Mouse (Mus musculus) ovary, adult 2 months (tissue): ENCODE results near the gene Ptprj. TPM values are rescaled to one million over a fixed set of nuclear protein-coding genes. Genes with fewer than 3 reads are reported as not detected.

Experiments
- polyA plus RNA-seq: library from polyadenylated mRNA; depleted of rRNA; stranded (reverse); fragments of >200 nt; gene quantifications from 2 replicates; pipeline ENCODE4 v1.2.3, GENCODE M21; 2012; rRNA removed

Ptprj gene
- polyA plus RNA-seq: 4.5 TPM in 2 replicates

DNA sequence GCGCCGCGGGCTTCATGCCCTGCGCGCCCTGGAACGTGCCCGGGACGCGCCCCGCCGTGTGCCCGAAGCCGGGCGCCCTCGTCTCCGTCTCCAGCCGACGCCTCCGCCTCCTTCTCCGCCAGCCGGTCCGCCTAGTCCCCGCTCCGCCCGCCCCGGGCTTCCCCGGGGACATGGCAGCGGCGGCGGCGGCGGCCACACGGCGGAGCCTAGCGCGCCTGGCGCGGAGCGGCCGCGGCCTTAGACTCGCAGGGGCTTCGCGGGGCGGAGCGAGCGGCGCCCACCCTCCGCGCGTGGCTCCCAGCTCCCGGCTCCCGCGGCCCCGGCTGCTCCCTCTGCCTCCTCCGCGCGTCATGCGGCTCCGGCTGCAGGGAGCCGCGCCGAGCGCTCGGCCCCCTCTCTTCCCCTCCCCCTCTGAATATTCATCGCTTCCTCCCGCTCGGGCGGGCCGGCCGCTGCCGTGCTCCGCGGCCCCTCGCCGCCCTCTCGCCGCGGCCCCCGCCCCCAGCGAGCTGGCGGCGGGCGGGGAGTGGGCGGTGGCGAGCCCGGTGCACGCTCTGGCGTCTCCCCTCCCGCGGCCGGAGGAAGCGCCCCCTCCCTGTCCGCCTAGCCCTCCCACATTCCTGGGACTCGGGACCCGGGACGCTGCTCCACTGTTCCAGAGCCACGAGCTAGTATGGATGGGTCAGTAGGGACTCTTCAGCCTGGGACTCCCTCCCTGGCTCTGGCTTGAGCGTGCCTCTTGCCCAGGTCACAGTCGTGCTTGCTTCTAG, at the start of gene Ptprj:
Gene Ptprj (minus strand): TSS at position 412 of the 770 bp plus-strand sequence.

DNA sequence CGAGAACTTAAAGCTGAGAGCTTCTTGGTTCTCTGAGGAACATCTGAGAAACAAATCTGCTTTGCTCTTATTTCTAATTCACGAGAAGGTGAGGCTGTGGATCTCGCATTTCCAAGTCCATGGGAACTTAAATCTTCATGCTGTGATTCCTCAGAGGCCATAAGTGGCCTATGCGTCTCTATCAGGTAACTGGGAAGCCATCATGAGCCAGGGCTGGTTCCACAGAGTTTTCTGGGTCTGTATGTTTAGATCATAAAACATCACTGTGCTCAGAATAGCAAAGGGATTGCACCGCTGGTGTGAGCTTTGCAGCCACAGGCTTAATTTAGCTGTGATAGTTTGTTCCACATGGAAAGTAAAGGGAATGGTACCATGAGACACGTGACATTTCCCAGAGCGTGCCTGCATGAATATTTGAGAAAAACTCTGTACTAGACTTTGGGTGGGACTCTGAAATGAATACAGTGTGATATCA, 181.8 kb downstream of the Ptprj start, which contains the start of gene Olfr1274-ps:
Gene Olfr1274-ps (plus strand): TSS at position 51 of the 475 bp plus-strand sequence.

Other genes with a start within 250 kb of the Ptprj start
- not detected in 2 replicates for gene Olfr1274-ps, start 182.0 kb downstream of the Ptprj start, polyA plus RNA-seq
- 5.3 and 9.2 TPM in 2 replicates for gene Nup160, start 96.6 kb upstream of the Ptprj start, polyA plus RNA-seq
- gene Fnbp4, start 164.7 kb upstream of the Ptprj start, polyA plus RNA-seq: 30.5 and 36.9 TPM in 2 replicates
- 1.3 and 3.2 TPM in 2 replicates for gene Agbl2, start 202.1 kb upstream of the Ptprj start, polyA plus RNA-seq